Mouse (Mus musculus) MEL (cell line): ENCODE results near the gene Mvb12a. TPM values are rescaled to one million over a fixed set of nuclear protein-coding genes. Genes with fewer than 3 reads are reported as not detected.
A peak's percentile ranks its signal among the peaks of the same experiment; 100 is the strongest.
"Not testable (repeated sequence)": the region's sequence is repeated elsewhere in the genome, so short reads cannot be mapped to it uniquely, and the experiment has no call there.

ENCODE experiments used
- DNase-seq: peaks from one replicate; pipeline ENCODE4 v3.0.0; 2011; ENCODE audit warnings: low read depth, low spot score
- H3K27ac ChIP-seq: 2 replicates; pipeline ENCODE4 v1.5.1; 2012; ENCODE audit warnings: low read depth, mild to moderate bottlenecking, control low read depth, low read length, moderate library complexity; ENCODE audit not compliant: control insufficient read depth
- H3K27me3 ChIP-seq, 2 experiments: fragments of 150-350 bp in 1 of 2; sonication (generic) in 1 of 2; 2 replicates each; pipeline ENCODE4 v1.6.1; 2012; ENCODE audit warnings: low read length in 2 of 2, mild to moderate bottlenecking in 2 of 2, improper control_type of control experiment in 1 of 2, moderate library complexity in 1 of 2; ENCODE audit not compliant: insufficient read depth in 2 of 2, control insufficient read depth in 1 of 2
- H3K36me3 ChIP-seq, 2 experiments: 2 replicates each; pipeline ENCODE4 v1.6.1; 2012 to 2014; ENCODE audit warnings: low read length in 2 of 2, improper control_type of control experiment in 1 of 2, inconsistent platforms in 1 of 2, mild to moderate bottlenecking in 1 of 2; ENCODE audit not compliant: insufficient read depth in 2 of 2, control insufficient read depth in 1 of 2
- H3K4me1 ChIP-seq, 2 experiments: fragments of 150-350 bp in 1 of 2; sonication (generic) in 1 of 2; 2 replicates each; pipeline ENCODE4 v1.6.1; 2012; ENCODE audit warnings: low read length in 2 of 2, improper control_type of control experiment in 1 of 2, mild to moderate bottlenecking in 1 of 2; ENCODE audit not compliant: insufficient read depth in 2 of 2, control insufficient read depth in 1 of 2
- H3K4me3 ChIP-seq, 2 experiments: fragments of 150-350 bp in 1 of 2; sonication (generic) in 1 of 2; 2 replicates each; pipeline ENCODE4 v1.5.1; 2012; ENCODE audit warnings: low read depth in 2 of 2, low read length in 2 of 2, mild to moderate bottlenecking in 2 of 2, moderate library complexity in 2 of 2, control low read depth in 1 of 2, improper control_type of control experiment in 1 of 2; ENCODE audit not compliant: control insufficient read depth in 1 of 2, insufficient read depth in 1 of 2
- H3K79me2 ChIP-seq: 2 replicates; pipeline ENCODE4 v1.6.1; 2012; ENCODE audit warnings: mild to moderate bottlenecking, low read length, moderate library complexity; ENCODE audit not compliant: control insufficient read depth, poor library complexity, insufficient read depth
- H3K9ac ChIP-seq: 2 replicates; pipeline ENCODE4 v1.6.1; 2012; ENCODE audit warnings: low read depth, mild to moderate bottlenecking, control low read depth, low read length, moderate library complexity; ENCODE audit not compliant: control insufficient read depth, poor library complexity, severe bottlenecking
- H3K9me3 ChIP-seq: fragments of 150-350 bp; sonication (generic); replicated peaks from 2 replicates; pipeline ENCODE4 v1.6.1; 2012; ENCODE audit warnings: mild to moderate bottlenecking, low read length, improper control_type of control experiment, moderate library complexity; ENCODE audit not compliant: insufficient read depth
- CTCF ChIP-seq, 3 experiments: IDR thresholded peaks in 2 of 3; conservative IDR thresholded peaks in 1 of 3; 2 replicates each; pipeline ENCODE4 v1.5.1; 2011 to 2012; ENCODE audit warnings: low read length in 3 of 3, low read depth in 2 of 3, mild to moderate bottlenecking in 2 of 3, improper control_type of control experiment in 1 of 3, inconsistent platforms in 1 of 3, mixed read lengths in 1 of 3, moderate library complexity in 1 of 3; ENCODE audit not compliant: control insufficient read depth in 1 of 3, insufficient read depth in 1 of 3, poor library complexity in 1 of 3, severe bottlenecking in 1 of 3
- ETS1 ChIP-seq: IDR thresholded peaks from 2 replicates; pipeline ENCODE4 v1.6.1; 2012; ENCODE audit warnings: low read depth, mild to moderate bottlenecking, inconsistent platforms, low read length, improper control_type of control experiment, moderate library complexity
- GATA1 ChIP-seq: IDR thresholded peaks from 2 replicates; pipeline ENCODE4 v1.6.1; 2011; ENCODE audit warnings: low read depth, low read length, improper control_type of control experiment
- HCFC1 ChIP-seq: IDR thresholded peaks from 2 replicates; pipeline ENCODE4 v1.6.1; 2012; ENCODE audit warnings: low read depth, mild to moderate bottlenecking, inconsistent platforms, low read length, improper control_type of control experiment, moderate library complexity
- JUND ChIP-seq: IDR thresholded peaks from 2 replicates; pipeline ENCODE4 v1.6.1; 2011; ENCODE audit warnings: low read depth, mild to moderate bottlenecking, improper control_type of control experiment, low read length
- KAT2A ChIP-seq: conservative IDR thresholded peaks from 2 replicates; pipeline ENCODE4 v1.6.1; 2012; ENCODE audit warnings: low read depth, low read length, improper control_type of control experiment, inconsistent platforms
- NELFE ChIP-seq: IDR thresholded peaks from 2 replicates; pipeline ENCODE4 v1.6.1; 2011; ENCODE audit warnings: low read depth, low read length, improper control_type of control experiment
- POLR2A ChIP-seq, 2 experiments: IDR thresholded peaks; 2 replicates each; pipeline ENCODE4 v1.6.1; 2011 to 2012; ENCODE audit warnings: low read length in 2 of 2, mild to moderate bottlenecking in 2 of 2, control low read depth in 1 of 2, improper control_type of control experiment in 1 of 2, low read depth in 1 of 2, moderate library complexity in 1 of 2; ENCODE audit not compliant: control insufficient read depth in 1 of 2, insufficient read depth in 1 of 2, poor library complexity in 1 of 2
- POLR2AphosphoS5 ChIP-seq: IDR thresholded peaks from 2 replicates; pipeline ENCODE4 v1.6.1; 2012; ENCODE audit warnings: low read depth, borderline replicate concordance, mild to moderate bottlenecking, inconsistent platforms, low read length, moderate library complexity, mixed read lengths
- RAD21 ChIP-seq: IDR thresholded peaks from 2 replicates; pipeline ENCODE4 v1.6.1; 2011; ENCODE audit warnings: mild to moderate bottlenecking, low read depth, low read length, improper control_type of control experiment
- SMC3 ChIP-seq: IDR thresholded peaks from 2 replicates; pipeline ENCODE4 v1.6.1; 2011; ENCODE audit warnings: low read depth, low read length, improper control_type of control experiment
- USF1 ChIP-seq: IDR thresholded peaks from 2 replicates; pipeline ENCODE4 v1.6.1; 2014; ENCODE audit warnings: low read depth, mild to moderate bottlenecking, inconsistent platforms, low read length, improper control_type of control experiment, moderate library complexity
- ZKSCAN1 ChIP-seq: IDR thresholded peaks from 2 replicates; pipeline ENCODE4 v1.6.1; 2012; ENCODE audit warnings: low read depth, mild to moderate bottlenecking, inconsistent platforms, low read length, improper control_type of control experiment, moderate library complexity
- ZMIZ1 ChIP-seq: IDR thresholded peaks from 2 replicates; pipeline ENCODE4 v1.6.1; 2012; ENCODE audit warnings: low read depth, mild to moderate bottlenecking, inconsistent platforms, low read length, improper control_type of control experiment, moderate library complexity
- polyA plus RNA-seq, 2 experiments: library from polyadenylated mRNA; stranded (reverse) in 1 of 2; unstranded in 1 of 2; fragments of >175 nt in 1 of 2; fragments of >200 nt in 1 of 2; gene quantifications; 2 replicates each; pipeline versions ENCODE4 v1.2.1 to v1.2.4; 2012; ENCODE audit warnings: low replicate concordance in 2 of 2, low read depth in 1 of 2; ENCODE audit not compliant: insufficient read length in 2 of 2, insufficient read depth in 1 of 2, missing spikeins in 1 of 2
- total RNA-seq: library from RNA; depleted of rRNA; stranded (reverse); fragments of 300-350 nt; gene quantifications from 2 replicates; pipeline ENCODE4 v1.2.3, GENCODE M21; 2012

The Mvb12a gene
- total and polyA plus RNA-seq, 3 experiments, result 46.5 to 67.3 TPM; not detected in 1

DNA sequence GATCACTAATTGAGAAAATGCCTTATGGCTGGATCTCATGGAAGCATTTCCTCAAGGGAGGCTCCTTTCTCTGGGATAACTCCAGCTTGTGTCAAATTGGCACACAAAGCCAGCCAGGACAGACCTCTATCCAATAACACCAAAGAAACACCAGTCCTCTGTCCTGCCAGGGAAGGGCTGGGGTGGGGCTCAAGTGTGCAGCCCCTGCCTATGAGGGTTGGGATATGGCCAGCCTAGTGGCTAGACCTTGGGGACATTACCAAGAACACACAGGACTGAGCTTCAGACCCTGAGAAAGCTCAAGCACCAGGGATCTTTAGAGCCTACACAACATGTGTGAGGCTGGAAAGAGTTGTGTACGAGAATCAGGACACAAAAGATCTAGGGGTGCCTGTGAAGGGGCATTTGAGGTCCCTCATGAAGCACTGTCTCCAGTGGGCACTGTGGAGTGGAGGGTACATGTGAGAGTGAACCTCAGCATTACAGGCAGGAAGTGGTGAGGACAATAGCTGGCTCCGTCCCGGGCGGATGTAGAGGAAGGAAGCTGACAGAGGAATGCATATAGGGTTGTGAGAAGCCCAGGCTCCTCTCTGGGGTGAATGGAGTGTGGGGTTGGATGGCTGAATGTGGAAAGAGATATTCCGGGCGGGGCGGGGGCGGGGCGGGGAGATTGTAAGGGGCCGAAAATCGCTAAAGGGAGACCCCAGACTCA lies 14.2 kb upstream of the Mvb12a start:
- no peaks in the 10 kb centered on the region for H3K4me1 ChIP-seq
- DNase-seq, result no peak
- H3K27ac ChIP-seq, result no peak overlapping the region
- no peak overlapping the region for H3K9ac ChIP-seq
- H3K27me3 ChIP-seq, result no peaks in the 10 kb centered on the region; a peak in 1 of 4 replicates
- H3K36me3 ChIP-seq, result no peaks in the 10 kb centered on the region
- no peak overlapping the region for H3K4me3 ChIP-seq
- H3K79me2 ChIP-seq, result no peaks in the 10 kb centered on the region
- no peaks in the 10 kb centered on the region for H3K9me3 ChIP-seq
- no peak for TF ChIP-seq JUND
- TF ChIP-seq HCFC1, result no peak
- no peak for TF ChIP-seq NELFE
- no peak for TF ChIP-seq ZKSCAN1
- TF ChIP-seq ETS1, result no peak
- no peak for TF ChIP-seq GATA1
- TF ChIP-seq KAT2A, result no peak
- no peak for TF ChIP-seq ZMIZ1
- TF ChIP-seq RAD21, result no peak
- TF ChIP-seq USF1, result no peak

DNA sequence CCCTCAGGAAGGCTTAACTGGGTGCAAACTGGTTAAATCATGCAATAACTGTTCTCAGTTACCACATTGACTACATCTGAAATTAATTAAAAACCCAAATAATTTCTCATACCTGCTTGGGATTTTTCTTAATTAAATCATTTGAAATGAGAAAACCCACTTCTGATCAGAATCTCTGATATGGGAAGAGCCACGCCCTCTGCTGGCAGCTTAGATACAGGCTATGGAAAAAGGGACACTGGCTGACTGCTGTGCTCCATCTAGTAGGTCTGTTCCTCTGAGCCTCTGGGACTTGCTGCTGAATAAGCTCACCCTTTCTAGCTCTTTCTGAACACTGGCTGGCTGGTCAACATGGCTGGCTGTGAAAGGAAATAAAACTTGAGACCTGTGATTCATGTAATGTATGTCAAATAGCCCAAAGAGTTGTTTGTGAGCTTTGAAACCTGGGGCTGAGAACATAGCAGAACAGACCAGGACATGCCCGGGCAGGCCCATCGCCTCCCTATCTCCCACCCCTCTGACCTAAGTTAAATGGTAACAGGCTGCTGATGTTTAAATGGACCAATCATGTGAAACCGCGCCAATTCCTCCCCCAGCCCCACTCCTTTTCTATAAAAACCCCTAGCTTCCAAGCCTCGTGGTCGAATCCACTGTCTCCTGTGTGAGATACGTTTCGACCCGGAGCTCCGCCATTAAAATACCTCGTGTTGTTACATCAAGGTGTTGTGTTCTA lies 11.8 kb upstream of the Mvb12a start:
- H3K79me2 ChIP-seq, H3K9me3 ChIP-seq, H3K4me1 ChIP-seq, H3K4me3 ChIP-seq, H3K36me3 ChIP-seq, H3K27me3 ChIP-seq, H3K9ac ChIP-seq, H3K27ac ChIP-seq: not testable (repeated sequence)
- TF ChIP-seq CTCF (IDR thresholded peaks at IDR 0.05 in 2 of 3, conservative IDR thresholded peaks at IDR 0.05 in 1 of 3; ENCODE audit: control insufficient read depth in 1 of 3, insufficient read depth in 1 of 3, low read depth in 2 of 3, low read length in 3 of 3, poor library complexity in 1 of 3, severe bottlenecking in 1 of 3), result peak; percentile 54 to 71 (median 58)
- TF ChIP-seq GATA1, result peak; percentile 75
- TF ChIP-seq RAD21, result peak; percentile 15
- TF ChIP-seq SMC3, result peak; percentile 61
- DNase-seq, result peak; percentile 67

DNA sequence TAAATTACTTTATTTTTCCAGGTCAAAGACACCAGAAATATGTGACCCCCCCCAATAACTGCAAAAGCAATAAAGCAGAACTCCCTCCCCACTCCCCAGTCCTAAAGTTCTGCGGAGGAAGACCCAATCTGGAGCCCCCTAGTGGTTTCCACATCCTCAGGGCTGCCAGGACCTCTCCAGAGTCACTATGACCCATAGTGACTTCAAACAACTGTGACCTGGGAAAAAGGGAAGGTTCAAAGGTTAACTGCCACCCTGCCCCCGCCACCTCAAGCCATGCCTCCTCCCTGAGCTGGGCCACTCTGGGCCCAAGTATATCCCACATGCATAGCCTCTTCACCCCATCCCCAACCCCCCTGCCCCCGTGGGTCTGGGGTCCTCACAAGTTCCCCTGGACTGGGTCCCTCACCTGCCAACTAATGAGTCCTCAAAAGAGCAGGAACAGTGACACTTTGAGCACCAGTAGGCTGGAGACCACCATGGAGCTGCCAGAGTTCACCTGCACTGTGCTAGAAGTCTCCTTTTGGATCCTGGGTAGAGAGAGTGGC lies 8.4 kb upstream of the Mvb12a start:
- no peaks in the 10 kb centered on the region for H3K9me3 ChIP-seq
- H3K27ac ChIP-seq, result no peak overlapping the region
- H3K4me3 ChIP-seq, result no peak overlapping the region
- no peak overlapping the region for H3K9ac ChIP-seq
- peaks cover 0 to 3% of the 10 kb centered on the region in 2 experiments; a peak in 1 of 4 replicates for H3K36me3 ChIP-seq
- H3K79me2 ChIP-seq, result peaks cover 1% of the 10 kb centered on the region
- TF ChIP-seq POLR2A (IDR thresholded peaks at IDR 0.05; ENCODE audit: control insufficient read depth in 1 of 2, insufficient read depth in 1 of 2, low read depth in 1 of 2, low read length in 2 of 2, poor library complexity in 1 of 2) (no peak), POLR2AphosphoS5 (no peak), CTCF (IDR thresholded peaks at IDR 0.05 in 2 of 3, conservative IDR thresholded peaks at IDR 0.05 in 1 of 3; ENCODE audit: control insufficient read depth in 1 of 3, insufficient read depth in 1 of 3, low read depth in 2 of 3, low read length in 3 of 3, poor library complexity in 1 of 3, severe bottlenecking in 1 of 3) (peak in 2 of 3 experiments; percentile 25 to 31; a peak in 3 of 6 replicates)
- H3K4me1 ChIP-seq, result peaks cover 0 to 8% of the 10 kb centered on the region in 2 experiments; a peak in 2 of 4 replicates
- no peaks in the 10 kb centered on the region for H3K27me3 ChIP-seq
- DNase-seq, result no peak
